Mouse (Mus musculus): ENCODE measurements around the gene Btbd3. TPM values are rescaled to one million over a fixed set of nuclear protein-coding genes. Genes with fewer than 3 reads are reported as not detected.
A peak's percentile ranks its signal among the peaks of the same experiment; 100 is the strongest.

The Btbd3 gene
- polyA plus RNA-seq, 1 experiment from 2014 or later = 2.2 TPM

- no peaks in the 10 kb centered on the region for H3K27me3 ChIP-seq (ENCODE audit: insufficient read depth, low read length)
- H3K9ac ChIP-seq (replicated peaks) = no peak overlapping the region
- ATAC-seq = no peak
- H3K4me3 ChIP-seq (ENCODE audit: low read depth, low read length) = no peak overlapping the region
- TF ChIP-seq EP300 (IDR thresholded peaks at IDR 0.05; ENCODE audit: low read depth) = no peak
- TF ChIP-seq CTCF (IDR thresholded peaks at IDR 0.05; ENCODE audit: low read depth) = no peak
- no peaks in the 10 kb centered on the region for H3K9me3 ChIP-seq (ENCODE audit: low read length)
- H3K4me2 ChIP-seq (ENCODE audit: low read depth, low read length) = no peak overlapping the region
- DNase-seq = no peak
- H3K4me1 ChIP-seq (ENCODE audit: insufficient read depth) = no peaks in the 10 kb centered on the region; the same call in none of the 2 replicates
- no peak overlapping the region for H3K27ac ChIP-seq (ENCODE audit: low read depth)
- no peaks in the 10 kb centered on the region for H3K36me3 ChIP-seq (replicated peaks; ENCODE audit: insufficient read depth, low read length)
- WGBS (ENCODE audit: insufficient replicate concordance) = 90% methylated on average over 12 of the region's 12 CpGs
These were observed 27.0 kb downstream of the Btbd3 start for GRCm38 (mm10) chr2:138283372-138283771.

DNA sequence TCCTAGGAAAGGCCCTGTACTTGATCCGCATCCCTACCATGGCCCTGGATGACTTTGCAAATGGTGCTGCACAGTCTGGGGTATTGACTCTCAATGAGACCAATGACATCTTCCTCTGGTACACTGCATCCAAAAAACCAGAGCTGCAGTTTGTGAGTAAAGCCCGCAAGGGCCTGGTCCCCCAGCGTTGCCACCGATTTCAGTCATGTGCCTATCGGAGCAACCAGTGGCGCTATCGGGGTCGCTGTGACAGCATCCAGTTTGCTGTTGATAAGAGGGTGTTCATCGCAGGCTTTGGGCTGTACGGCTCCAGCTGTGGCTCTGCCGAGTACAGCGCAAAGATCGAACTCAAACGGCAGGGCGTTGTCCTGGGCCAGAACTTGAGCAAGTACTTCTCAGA is 27.5 kb downstream of the Btbd3 start:
- no peak overlapping the region for H3K4me2 ChIP-seq (ENCODE audit: low read depth, low read length)
- no peak for ATAC-seq
- H3K4me3 ChIP-seq (ENCODE audit: low read depth, low read length) = no peak overlapping the region
- DNase-seq = no peak
- no peak overlapping the region for H3K9ac ChIP-seq (replicated peaks)
- 90% methylated on average over 15 of the region's 15 CpGs for WGBS (ENCODE audit: insufficient replicate concordance)
- H3K4me1 ChIP-seq (ENCODE audit: insufficient read depth) = no peaks in the 10 kb centered on the region; the same call in none of the 2 replicates
- no peaks in the 10 kb centered on the region for H3K36me3 ChIP-seq (replicated peaks; ENCODE audit: insufficient read depth, low read length)
- TF ChIP-seq EP300 (IDR thresholded peaks at IDR 0.05; ENCODE audit: low read depth) (no peak), CTCF (IDR thresholded peaks at IDR 0.05; ENCODE audit: low read depth) (no peak)
- no peak overlapping the region for H3K27ac ChIP-seq (ENCODE audit: low read depth)
- no peaks in the 10 kb centered on the region for H3K27me3 ChIP-seq (ENCODE audit: insufficient read depth, low read length)
- no peaks in the 10 kb centered on the region for H3K9me3 ChIP-seq (ENCODE audit: low read length)

DNA sequence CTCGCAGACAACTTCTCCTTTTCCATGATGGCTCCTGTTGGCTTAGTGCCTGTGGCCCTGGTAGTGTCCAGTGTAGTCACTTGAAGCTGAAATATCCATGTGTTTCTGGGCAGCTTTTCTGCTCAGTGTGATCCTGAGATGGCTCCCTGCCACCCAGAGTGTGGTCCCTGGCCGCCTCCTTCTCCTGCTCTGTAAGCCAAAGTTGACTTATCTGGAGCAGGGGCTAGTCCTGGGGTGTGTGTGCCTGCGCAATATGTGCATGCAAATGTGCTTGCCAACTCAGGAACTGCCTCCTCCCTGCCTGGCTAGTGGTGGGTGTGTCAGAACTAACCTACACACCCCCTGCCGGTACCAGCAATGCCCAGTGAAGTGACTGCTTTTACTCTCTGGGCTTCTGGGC is 29.4 kb downstream of the Btbd3 start:
- Histone ChIP-seq H3K4me1 (ENCODE audit: insufficient read depth) (no peaks in the 10 kb centered on the region; the same call in 1 of the 2 replicates), H3K9ac (replicated peaks) (no peak overlapping the region), H3K9me3 (ENCODE audit: low read length) (no peaks in the 10 kb centered on the region), H3K27ac (ENCODE audit: low read depth) (no peak overlapping the region), H3K27me3 (ENCODE audit: insufficient read depth, low read length) (no peaks in the 10 kb centered on the region), H3K36me3 (replicated peaks; ENCODE audit: insufficient read depth, low read length) (no peaks in the 10 kb centered on the region), H3K4me3 (ENCODE audit: low read depth, low read length) (no peak overlapping the region), H3K4me2 (ENCODE audit: low read depth, low read length) (no peak overlapping the region)
- ATAC-seq = no peak
- DNase-seq = no peak
- no peak for TF ChIP-seq CTCF (IDR thresholded peaks at IDR 0.05; ENCODE audit: low read depth)
- no peak for TF ChIP-seq EP300 (IDR thresholded peaks at IDR 0.05; ENCODE audit: low read depth)
- WGBS (ENCODE audit: insufficient replicate concordance) = 86% methylated on average over 4 of the region's 4 CpGs

- no peaks in the 10 kb centered on the region for H3K27me3 ChIP-seq (ENCODE audit: insufficient read depth, low read length)
- no peak overlapping the region for H3K9ac ChIP-seq (replicated peaks)
- no peak for DNase-seq
- TF ChIP-seq CTCF (IDR thresholded peaks at IDR 0.05; ENCODE audit: low read depth) (no peak), EP300 (IDR thresholded peaks at IDR 0.05; ENCODE audit: low read depth) (no peak)
- no peak overlapping the region for H3K4me2 ChIP-seq (ENCODE audit: low read depth, low read length)
- no peaks in the 10 kb centered on the region for H3K9me3 ChIP-seq (ENCODE audit: low read length)
- no peak overlapping the region for H3K4me3 ChIP-seq (ENCODE audit: low read depth, low read length)
- no peaks in the 10 kb centered on the region for H3K4me1 ChIP-seq (ENCODE audit: insufficient read depth)
- 48% methylated on average over 2 of the region's 2 CpGs for WGBS (ENCODE audit: insufficient replicate concordance)
- H3K27ac ChIP-seq (ENCODE audit: low read depth) = no peak overlapping the region
- no peaks in the 10 kb centered on the region for H3K36me3 ChIP-seq (replicated peaks; ENCODE audit: insufficient read depth, low read length)
- no peak for ATAC-seq
These were observed 33.8 kb downstream of the Btbd3 start for GRCm38 (mm10) chr2:138290154-138290553.

GRCm38 (mm10) chr2:138294286-138294685 is 37.9 kb downstream of the Btbd3 start:
- Histone ChIP-seq H3K9me3 (ENCODE audit: low read length) (no peaks in the 10 kb centered on the region), H3K9ac (replicated peaks) (no peak overlapping the region), H3K4me2 (ENCODE audit: low read depth, low read length) (no peak overlapping the region), H3K4me1 (ENCODE audit: insufficient read depth) (no peaks in the 10 kb centered on the region), H3K4me3 (ENCODE audit: low read depth, low read length) (no peak overlapping the region), H3K36me3 (replicated peaks; ENCODE audit: insufficient read depth, low read length) (no peaks in the 10 kb centered on the region), H3K27me3 (ENCODE audit: insufficient read depth, low read length) (no peaks in the 10 kb centered on the region), H3K27ac (ENCODE audit: low read depth) (no peak overlapping the region)
- 88% methylated on average over 3 of the region's 3 CpGs for WGBS (ENCODE audit: insufficient replicate concordance)
- ATAC-seq (peak; percentile 25; the same call in 1 of the 2 replicates), DNase-seq (no peak)
- TF ChIP-seq CTCF (IDR thresholded peaks at IDR 0.05; ENCODE audit: low read depth) (no peak), EP300 (IDR thresholded peaks at IDR 0.05; ENCODE audit: low read depth) (no peak)

GRCm38 (mm10) chr2:138306236-138306635 is 49.9 kb downstream of the Btbd3 start:
- ATAC-seq = no peak
- no peak overlapping the region for H3K27ac ChIP-seq (ENCODE audit: low read depth)
- no peaks in the 10 kb centered on the region for H3K36me3 ChIP-seq (replicated peaks; ENCODE audit: insufficient read depth, low read length)
- no peak overlapping the region for H3K4me3 ChIP-seq (ENCODE audit: low read depth, low read length)
- H3K9me3 ChIP-seq (ENCODE audit: low read length) = no peaks in the 10 kb centered on the region
- no peaks in the 10 kb centered on the region for H3K27me3 ChIP-seq (ENCODE audit: insufficient read depth, low read length)
- TF ChIP-seq EP300 (IDR thresholded peaks at IDR 0.05; ENCODE audit: low read depth) (no peak), CTCF (IDR thresholded peaks at IDR 0.05; ENCODE audit: low read depth) (no peak)
- 81% methylated on average over 2 of the region's 2 CpGs for WGBS (ENCODE audit: insufficient replicate concordance)
- H3K9ac ChIP-seq (replicated peaks) = no peak overlapping the region
- H3K4me1 ChIP-seq (ENCODE audit: insufficient read depth) = no peaks in the 10 kb centered on the region
- H3K4me2 ChIP-seq (ENCODE audit: low read depth, low read length) = no peak overlapping the region
- no peak for DNase-seq

DNA sequence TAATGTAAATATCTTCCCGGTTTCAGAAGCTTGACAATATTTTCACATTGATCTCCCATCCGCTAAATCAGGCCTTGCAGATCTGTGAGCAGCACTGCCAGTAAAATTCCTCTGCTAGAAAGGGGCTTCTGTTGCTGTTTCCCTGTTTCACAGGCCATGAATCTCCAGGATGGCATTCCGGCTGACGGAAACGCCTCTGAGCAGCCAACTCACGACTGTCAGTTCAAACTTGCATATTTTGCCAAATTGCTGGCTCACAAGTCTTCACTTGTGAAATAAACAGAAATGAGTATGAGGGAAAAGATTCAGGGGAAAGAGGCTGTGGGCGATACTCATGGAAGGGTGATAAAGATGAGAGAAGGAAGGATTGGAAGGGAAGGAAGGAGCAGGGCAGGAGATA is 59.3 kb downstream of the Btbd3 start:
- Histone ChIP-seq H3K4me2 (ENCODE audit: low read depth, low read length) (no peak overlapping the region), H3K9ac (replicated peaks) (no peak overlapping the region), H3K9me3 (ENCODE audit: low read length) (no peaks in the 10 kb centered on the region), H3K4me1 (ENCODE audit: insufficient read depth) (no peaks in the 10 kb centered on the region), H3K27me3 (ENCODE audit: insufficient read depth, low read length) (no peaks in the 10 kb centered on the region), H3K4me3 (ENCODE audit: low read depth, low read length) (no peak overlapping the region), H3K36me3 (replicated peaks; ENCODE audit: insufficient read depth, low read length) (no peaks in the 10 kb centered on the region), H3K27ac (ENCODE audit: low read depth) (no peak overlapping the region)
- ATAC-seq = no peak
- 70% methylated on average over 7 of the region's 7 CpGs for WGBS (ENCODE audit: insufficient replicate concordance)
- DNase-seq = no peak
- TF ChIP-seq EP300 (IDR thresholded peaks at IDR 0.05; ENCODE audit: low read depth) (no peak), CTCF (IDR thresholded peaks at IDR 0.05; ENCODE audit: low read depth) (no peak)

All from liver, postnatal 0 days (tissue).